Mouse (Mus musculus) gastrocnemius, postnatal 25 days (tissue): ENCODE measurements at regions not wholly inside any gene's neighbourhood (a gene's known extent, or its start where the extent isn't known, plus 50 kb on each side); places are given as distances from the start of the nearest gene placed in this dataset.

Experiments
- DNase-seq: peaks from one replicate; pipeline ENCODE4 v3.0.0; 2022

DNA sequence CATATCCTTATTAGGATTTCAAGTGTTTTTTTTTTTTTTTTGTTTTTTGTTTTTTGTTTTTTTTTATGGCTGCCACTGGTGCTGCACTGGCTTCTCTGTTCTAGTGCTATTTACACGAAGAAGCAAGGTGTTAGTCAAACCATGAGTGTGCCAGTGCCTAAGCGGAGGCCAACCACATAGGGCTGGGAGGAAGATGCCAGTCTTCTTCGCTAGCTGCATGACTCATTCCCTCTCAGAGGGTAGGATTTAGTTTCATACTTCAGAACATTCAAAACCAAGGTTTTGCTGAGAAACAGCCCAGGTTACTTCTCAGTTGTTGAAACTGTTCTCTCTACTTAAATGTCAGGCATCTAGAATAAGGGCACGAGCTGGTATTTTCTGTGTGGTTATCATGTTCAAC is 72.6 kb downstream of the Icos start:
- DNase-seq, result no peak

DNA sequence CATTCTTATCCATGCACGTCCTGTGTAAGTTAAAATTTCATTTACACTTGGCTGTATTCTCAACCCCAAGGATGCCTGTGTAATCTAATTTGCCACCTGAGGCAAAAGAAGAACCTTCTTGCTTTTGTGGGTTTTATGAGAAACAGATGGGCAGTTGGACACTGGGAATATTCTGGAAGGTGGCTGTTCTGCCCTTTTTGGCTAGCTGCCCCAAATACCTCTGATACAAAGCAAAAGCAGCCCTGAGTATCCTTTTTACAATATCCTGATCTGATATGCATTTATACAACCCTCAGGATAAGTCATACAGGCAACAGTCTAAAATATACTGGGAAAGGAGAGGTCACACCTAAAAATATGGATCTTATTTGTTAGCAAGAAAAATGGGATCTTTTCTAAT is 75.9 kb downstream of the Icos start:
- DNase-seq, result no peak

DNA sequence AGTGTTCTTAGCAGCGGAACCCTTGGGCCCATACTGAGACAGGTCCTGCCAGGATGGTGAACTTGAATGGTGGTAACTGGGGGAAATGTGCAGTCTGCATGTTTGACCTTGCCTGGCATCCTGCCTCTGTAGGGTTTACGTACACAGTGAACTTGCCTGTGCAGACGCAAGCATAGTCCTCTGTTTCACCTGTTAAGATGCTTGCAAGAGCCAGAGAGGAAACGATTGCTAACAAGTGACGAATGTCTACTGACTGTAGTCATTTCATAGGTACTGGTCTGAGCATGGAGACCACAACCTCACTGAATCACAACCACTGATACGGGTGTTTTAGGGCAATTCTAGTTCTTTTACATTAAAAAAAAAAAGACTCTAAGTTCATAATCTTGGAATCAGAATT is 76.7 kb downstream of the Icos start:
- DNase-seq, result no peak

DNA sequence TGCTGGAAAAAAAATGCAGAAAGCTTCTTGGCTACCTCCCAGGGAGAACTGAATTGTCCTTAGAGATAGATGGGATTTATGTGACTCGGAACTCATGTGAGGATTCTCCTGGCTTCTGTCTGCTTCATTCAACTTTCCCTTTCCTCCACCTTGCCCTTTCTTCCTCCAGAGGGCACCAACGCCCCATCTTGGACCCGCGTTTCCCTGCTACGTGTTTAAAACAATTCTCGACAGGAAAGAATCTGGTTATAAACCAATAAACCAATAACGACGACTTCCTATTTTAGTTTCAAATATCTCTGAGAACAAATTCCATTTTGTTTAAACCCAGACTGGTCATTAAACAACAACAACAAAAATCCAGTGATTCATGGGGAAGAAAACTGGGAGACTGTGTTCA is 77.4 kb downstream of the Icos start:
- DNase-seq, result no peak

DNA sequence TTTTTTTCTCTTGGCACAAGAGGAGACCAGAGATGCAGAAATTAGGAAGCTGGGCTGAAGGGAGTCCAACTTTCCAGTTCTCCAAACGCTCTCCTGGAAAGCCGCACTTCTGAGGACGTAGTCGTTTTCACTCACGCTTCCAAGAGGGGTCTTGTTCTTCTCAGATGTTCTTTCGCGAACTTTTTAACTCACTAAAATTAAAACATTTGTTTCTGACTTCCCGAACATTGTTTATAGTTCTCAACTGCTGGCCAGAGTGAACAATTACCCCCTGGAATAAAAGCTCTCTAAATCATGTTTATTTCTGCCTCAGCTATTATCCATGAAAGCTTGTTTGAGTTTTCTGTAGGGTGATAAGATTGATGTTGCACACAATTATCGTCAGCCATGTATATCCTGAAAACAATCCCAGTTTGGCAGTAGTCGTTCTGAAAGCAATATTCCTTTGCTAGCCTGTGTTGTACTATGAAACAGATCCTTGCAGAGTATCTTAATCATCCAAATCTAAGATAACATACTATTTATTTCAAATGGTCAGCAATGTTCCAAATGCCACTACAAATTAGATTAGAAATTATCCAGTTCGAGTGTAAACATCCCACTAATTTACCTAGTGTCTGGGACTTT is 82.3 kb downstream of the Icos start:
- DNase-seq, result no peak

DNA sequence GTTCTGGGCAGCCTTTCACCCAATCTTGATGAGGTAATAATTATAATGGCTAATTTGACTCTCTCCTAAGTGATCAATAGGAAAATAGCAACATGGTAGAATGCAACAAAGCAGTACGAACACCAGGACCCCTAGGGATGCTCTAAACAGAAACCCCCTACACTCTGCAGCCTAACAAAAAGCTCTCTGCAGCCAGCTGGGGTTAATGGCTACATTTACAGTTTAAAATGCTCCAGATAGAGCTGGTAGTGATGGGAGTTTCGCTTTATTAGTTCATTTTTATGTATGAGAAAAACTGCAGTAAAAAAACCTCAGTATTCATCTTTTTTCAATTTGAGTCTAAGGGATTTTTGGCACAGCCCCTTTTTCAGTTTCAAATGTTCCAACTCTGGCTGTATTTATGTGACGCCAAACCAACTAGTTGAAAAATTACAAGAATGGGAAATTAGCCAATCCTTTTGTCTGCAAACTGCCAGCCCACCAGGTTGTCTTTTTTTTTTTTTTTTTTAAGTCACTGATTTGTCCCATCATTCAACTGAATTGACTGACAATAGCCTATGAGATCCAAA is 84.2 kb downstream of the Icos start:
- no peak for DNase-seq

DNA sequence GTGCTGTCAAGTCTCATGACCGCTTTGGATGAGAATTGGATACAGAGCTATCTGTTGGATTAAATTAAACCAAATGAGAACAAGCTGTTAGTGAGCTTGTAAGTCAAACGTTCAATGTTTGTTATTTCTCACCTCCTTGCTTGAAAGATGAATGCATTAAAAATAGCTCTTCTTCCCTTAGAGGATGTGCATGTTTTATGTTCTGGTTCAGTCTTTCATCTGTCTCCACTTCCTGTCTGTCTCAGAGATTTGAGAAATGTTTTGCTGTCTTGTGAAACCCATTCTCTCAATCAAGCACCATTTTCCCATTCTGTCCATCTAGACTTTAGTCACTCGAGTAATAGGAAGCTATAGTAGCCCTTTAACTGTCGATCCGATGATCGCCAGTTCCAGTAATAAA is 90.4 kb downstream of the Icos start:
- DNase-seq, result no peak

DNA sequence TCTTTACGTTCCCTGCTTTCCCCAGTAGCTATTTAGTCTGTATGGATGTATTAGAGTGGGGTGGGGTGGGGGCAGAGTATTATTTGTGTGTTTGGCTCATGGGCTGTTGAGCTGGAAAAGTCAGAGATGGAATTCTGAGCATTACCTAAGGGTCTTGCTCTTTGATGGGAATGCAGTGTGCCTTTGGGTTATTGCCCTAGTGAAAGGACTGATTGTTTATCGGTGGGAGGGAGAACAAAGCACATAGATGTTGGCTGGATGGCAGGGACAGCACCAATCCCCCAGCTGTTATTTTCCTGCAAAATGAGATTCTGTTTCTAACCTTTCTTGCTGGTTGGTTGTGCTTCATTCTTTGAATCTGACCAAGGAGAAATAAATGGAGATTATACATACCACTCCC is 96.4 kb downstream of the Icos start:
- no peak for DNase-seq

DNA sequence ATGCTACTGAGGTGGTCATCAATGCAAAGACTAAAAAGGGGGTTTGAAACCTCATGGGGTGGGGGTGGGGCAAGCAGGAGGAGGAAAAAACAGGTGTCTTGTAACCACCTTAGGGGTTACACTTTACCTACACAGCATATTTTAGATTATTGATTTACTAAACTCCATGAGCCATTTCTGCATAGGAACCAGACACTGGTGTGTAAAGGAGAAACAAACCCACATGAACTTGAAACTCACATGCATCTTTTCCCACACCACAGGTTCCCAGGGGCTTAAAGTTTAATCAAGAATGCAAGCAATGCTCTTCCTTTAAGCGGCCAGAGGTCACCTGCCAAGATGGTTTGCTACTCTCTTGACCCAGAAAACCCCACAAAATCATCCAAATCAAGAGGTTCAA is 97.6 kb downstream of the Icos start:
- DNase-seq, result no peak

DNA sequence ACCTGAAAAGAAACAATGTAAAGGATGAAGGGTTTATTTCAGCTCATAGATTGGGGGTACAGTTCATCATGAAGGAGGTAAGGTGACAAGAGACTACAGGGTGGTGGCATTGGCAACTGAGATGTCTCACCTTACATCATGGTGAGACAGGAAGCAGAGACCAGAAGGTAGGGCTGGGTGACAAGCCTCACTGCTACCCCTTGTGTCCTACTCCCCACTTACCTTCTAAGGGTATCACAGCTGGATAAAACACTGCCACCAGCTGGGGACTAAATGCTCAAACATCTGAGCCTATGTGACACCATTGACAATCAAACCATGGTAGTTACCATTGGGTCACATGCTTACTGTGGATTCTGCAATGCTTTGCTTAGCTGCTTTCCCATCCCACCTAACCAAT is 107.0 kb downstream of the Icos start:
- DNase-seq, result no peak

DNA sequence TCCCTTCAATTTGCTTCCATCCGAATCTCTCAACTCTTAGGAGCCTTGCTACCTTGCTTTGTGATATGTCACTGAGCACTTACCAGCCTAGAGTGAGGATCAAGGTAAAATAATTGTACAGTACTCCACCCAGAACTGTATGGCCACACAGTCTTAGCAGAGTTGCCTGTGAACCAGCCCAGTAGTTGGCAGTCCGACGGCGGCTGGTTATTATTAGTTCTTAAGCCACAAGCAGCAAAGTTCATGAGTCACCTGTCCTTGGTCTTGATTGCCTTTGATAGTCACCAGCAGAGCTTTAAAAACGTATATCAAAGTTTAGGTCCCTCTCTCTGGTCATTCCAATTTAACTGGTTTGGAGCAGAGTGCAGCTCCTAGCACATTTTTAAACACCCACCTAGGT is 109.1 kb downstream of the Icos start:
- DNase-seq, result no peak

DNA sequence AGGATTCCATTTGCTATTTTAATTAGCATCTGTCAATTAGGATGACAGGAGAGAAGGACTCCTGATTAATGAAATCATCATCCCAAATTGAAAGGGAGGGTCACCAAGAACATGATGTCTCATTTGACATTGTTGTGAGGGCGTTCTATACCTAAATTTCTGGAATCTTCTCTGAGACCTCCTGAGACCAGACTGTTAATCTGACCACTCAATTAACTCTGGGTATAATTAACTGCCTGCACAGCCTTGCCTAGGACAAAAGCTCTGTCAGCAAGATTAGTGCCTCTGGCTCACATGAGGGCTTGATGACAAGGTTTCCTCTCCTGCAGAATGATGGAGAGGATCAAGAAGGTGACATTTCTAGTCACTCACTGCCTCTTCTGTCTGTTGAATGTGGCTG is 113.1 kb downstream of the Icos start:
- DNase-seq, result no peak

DNA sequence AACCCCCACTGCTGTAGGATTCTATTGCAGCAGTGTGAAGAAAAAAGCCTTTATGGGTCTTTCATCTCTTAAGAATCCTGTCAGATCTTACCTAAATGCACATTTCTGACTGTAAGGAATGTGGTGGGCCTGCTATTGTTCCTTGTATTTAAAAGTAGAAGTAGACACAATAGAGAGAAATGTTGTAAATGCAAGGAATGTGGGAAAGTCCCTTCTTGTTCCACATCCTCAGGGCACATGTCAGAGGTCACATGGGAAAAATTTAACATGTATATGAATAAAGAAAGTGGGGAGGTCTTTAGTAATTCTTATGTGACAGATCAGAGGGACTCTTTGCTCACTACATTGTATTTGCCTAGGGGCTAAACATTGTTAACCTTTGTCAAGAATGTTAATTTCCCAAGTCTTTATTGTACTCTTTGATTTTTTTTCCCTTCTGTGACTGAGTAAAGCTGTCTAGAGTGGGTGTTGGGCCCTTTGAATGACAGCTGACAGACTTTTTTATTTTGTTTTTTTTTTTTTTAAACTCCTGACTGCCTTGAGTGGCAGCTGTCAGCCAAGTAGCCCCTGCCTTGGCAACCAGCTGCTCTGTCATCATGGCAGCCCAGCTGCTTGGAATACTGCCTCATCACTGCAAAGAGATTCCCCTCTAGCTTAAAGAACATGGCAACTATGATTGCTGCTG is 117.9 kb downstream of the Icos start:
- DNase-seq, result no peak

DNA sequence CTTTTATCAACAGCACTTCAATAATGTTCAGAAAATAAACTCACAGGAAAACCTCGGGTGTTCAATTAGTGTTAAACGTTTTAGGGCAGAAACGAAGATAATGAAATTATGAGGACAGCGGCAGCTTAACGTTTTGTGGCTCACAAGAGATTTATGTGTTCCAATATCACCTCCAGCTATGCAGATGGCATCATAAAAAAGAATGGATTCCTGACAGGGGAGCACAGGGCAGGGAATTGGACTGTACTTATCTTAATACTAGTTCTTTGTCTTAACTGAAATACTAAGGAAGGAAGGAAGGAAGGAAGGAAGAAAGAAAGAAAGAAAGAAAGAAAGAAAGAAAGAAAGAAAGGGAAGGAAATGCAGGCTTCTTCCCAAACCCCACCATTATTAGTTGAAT is 121.6 kb downstream of the Icos start:
- DNase-seq, result no peak

DNA sequence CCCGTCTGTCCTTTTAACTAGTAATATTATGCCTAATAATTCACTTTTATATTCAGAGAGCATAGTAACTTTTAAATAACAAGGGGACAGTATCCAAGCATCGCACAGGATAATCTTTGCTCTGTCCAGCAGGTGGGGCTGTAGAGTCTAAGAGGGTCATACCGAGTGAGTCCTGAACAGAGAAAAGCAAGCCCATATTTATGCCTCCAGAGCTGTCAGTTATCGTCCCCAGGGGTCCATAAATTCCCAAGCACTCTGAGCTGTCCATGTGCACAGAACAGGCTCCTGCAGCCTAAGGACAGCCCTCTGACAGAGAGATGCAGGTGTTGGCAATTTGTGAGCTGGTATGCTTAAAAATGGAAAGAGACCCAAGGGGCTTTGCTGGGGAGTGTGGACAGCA is 124.0 kb downstream of the Icos start:
- no peak for DNase-seq

DNA sequence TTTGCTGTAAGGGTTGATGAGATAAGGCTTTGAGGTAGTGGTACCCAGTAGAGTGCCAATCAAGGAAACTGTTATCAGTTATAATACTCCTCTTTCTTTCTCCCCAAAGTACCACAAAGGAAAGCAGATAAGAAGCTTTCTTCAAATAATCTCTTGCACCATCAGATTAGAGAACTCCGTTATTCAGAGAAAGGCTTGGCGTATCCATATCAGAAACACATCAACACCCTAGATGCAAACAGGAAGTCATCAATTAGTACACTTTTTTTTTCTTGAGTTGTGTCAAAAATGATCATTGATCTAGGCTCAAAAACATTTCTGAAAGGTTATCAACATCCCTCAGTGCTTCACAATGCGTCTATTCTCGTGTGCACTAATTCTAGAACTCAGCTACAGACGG is 124.6 kb downstream of the Icos start:
- DNase-seq, result no peak

DNA sequence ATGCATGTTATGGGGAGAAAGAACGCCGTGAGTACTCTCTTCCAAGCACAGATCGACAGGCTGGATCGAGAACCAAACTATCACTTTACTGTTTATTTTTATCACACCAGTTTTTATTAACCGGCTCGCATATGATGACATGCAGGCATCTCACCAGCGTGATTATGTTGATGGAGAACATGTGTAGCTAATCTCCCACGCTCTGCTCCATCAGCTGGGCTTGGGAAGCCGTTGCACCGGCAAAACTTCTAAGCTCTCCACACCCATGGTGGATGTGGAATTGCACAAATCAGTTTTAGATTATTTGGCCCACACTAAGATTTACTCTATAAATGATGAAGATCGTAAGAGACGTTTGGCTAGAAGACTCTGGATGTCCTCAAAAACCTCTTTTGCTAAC is 125.9 kb downstream of the Icos start:
- DNase-seq, result no peak

DNA sequence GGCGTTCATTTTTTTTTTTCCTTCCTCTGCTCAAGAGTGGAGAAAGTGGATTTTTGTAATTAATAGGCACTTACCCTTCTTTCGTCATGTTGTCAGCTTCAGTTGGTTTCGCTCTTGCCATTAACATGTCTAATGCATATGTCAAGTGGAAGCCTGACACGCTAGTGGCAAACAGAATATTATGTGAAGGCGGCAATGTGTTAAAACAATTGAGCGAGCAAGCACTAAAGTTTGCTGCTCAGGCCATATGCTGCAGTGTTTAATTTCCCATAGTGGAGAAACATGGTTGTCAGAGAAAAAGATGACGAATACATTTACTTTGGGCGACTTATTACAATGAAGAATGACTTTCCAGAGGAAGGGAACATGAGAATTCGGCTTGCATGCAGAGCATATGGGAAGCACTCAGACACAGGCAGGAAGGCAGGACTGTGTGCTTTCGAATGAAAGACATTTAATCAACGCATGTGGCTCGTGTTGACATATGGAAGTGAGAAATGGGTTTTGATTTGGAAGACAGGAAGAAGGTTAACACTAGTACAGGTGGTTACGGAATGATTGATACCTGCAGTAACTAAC is 134.1 kb downstream of the Icos start:
- DNase-seq, result no peak

DNA sequence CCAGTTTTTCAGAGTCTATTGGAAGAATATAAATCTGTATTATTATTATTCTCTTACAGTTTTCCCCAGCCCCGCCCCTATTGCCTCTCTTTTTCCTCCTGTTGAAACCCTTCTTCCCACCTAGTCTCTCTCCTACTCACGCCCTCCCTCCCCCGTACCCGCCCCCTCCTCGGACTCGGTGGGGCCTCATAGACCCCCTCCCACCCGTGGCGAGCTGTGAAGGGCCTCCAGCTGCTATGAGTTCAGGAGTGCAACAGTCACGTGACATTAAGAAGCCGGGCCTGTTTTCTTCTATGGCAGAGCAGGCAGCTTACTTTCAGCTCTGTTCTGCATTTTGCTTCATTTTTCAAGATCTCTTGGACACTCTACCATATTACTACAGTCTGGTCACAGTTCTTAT is 139.8 kb downstream of the Icos start:
- no peak for DNase-seq

DNA sequence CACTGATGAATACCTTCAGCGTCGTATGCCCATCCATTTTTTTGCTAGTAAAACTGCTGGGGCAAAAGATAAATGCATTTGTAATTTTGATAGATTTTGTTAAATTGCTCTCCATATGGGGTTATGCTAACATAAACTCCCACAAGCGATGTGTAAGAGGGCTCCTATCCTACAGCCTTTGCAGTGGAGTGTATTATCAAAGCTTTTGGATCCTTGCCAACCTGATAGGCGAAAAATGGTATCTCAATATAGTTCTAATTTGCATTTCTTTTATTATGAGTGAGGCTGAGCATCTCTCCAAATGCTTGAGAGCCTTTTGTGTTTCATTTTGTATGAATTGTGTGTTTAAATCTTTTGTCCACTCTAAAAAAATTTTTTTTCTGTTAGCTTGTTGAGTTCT is 140.3 kb downstream of the Icos start:
- no peak for DNase-seq

DNA sequence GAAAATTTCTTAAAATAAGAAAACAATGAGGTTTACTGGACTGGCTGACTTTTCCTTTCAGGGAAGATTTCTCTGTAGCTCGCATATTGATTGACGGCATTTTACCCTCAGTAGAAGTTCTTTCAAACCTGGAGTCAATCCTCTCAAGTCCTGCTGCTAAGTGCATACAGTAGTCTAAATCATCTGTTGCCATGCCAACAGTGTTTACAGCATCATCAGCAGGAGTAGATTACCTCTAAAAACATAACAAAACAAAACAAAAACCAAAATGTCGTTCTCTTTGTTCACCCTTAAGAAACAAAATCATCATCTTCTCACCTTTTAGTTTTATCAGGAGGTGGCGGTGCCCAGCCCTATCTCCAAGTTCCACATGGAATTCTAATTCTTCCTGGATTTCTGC is 143.8 kb downstream of the Icos start:
- DNase-seq, result no peak

DNA sequence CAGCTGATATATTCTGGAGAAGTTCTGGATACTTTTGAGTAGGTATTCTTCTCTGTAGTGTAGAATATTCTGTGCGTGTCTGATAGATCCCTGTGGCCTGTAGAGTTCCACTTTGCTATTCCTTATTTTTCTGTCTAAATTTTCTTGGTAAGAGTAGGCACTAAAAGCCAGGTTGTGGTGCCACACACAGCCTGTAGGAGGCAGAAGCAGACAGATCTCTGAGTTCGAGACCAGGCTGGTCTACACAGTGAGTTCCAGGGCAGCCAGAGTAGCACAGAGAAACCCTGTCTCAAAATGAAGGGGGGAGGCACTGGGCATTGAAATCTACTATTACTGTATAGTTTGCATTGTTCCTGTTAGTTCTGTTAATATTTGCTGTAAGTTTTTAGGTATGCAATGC is 147.4 kb downstream of the Icos start:
- DNase-seq, result no peak

DNA sequence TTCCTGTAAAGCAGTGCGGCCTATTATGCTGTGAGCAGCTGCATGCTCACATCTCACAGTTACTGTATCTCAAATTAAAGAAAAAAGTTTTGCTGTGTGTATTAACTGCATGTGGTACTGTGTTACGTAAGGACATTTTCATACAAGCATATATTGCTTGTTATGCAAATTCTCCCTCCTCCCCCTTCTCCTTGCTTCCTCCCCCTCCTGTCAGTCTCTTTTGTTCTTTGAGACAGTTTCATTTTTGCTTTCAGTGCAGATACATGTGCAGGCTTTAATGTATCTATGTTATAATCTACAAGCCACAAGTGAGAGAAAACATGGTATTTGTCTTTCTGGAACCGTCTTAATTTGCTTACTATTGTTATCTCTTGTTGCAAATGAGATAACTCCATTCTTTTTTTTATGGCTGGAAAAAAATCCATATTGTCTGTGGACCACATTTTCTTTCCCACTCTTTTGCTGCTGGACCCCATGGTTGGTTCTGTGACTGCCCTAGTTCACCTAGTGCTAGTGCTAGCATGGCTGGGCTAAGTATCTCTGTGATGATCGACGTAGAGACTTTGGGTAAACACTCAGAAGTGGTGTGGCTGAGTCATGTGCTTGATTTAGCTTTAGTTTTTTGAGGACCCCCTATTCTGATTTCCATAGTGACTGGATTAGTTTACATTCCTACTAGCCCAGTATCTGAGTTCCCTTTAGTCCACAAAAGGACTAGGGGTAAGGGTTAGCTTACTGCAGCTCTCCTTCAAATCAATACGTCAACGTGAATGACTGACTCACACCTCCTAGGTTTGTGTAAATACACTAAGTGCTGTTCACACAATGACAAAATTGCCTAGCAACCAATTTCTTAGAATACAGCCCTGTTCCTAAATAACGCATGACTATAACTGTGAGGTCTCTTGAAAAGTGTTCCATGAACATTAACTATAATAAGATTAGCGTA is 158.1 kb downstream of the Icos start:
- no peak for DNase-seq
